Mouse (Mus musculus) hindbrain, postnatal 0 days (tissue): ENCODE data around the gene Fpr1. TPM values are rescaled to one million over a fixed set of nuclear protein-coding genes. Genes with fewer than 3 reads are reported as not detected.
A peak's percentile ranks its signal among the peaks of the same experiment; 100 is the strongest.

Source experiments
- ATAC-seq: fragments of 200-750 bp; cut with Nextera tagmentation; 2 replicates; pipeline ENCODE4 v1.8.0; 2017; ENCODE audit warnings: mild to moderate bottlenecking, moderate TSS enrichment, moderate library complexity
- DNase-seq: peaks from one replicate; pipeline ENCODE4 v3.0.0-alpha.2; 2015; ENCODE audit warnings: low spot score
- H3K27ac ChIP-seq: fragments of 300-500 bp; sonication (generic); 2 replicates; pipeline ENCODE4 v1.5.1; 2014; ENCODE audit warnings: mild to moderate bottlenecking
- H3K27me3 ChIP-seq: fragments of 300-500 bp; sonication (generic); 2 replicates; pipeline ENCODE4 v1.6.1; 2014; ENCODE audit warnings: low read length, mixed read lengths; ENCODE audit not compliant: insufficient read depth
- H3K36me3 ChIP-seq: fragments of 300-500 bp; sonication (generic); 2 replicates; pipeline ENCODE4 v1.6.1; 2014; ENCODE audit warnings: low read length, mixed read lengths; ENCODE audit not compliant: insufficient read depth
- H3K4me1 ChIP-seq: fragments of 300-500 bp; sonication (generic); 2 replicates; pipeline ENCODE4 v1.6.1; 2014; ENCODE audit warnings: antibody characterized with exemption, low read length, mixed read lengths; ENCODE audit not compliant: insufficient read depth
- H3K4me2 ChIP-seq: fragments of 300-500 bp; sonication (generic); 2 replicates; pipeline ENCODE4 v1.6.1; 2014; ENCODE audit warnings: low read depth, mild to moderate bottlenecking, low read length, moderate library complexity, mixed read lengths
- H3K4me3 ChIP-seq: fragments of 300-500 bp; sonication (generic); 2 replicates; pipeline ENCODE4 v1.5.1; 2014; ENCODE audit warnings: low read length
- H3K9ac ChIP-seq: fragments of 300-500 bp; sonication (generic); replicated peaks from 2 replicates; pipeline ENCODE4 v1.6.1; 2014; ENCODE audit warnings: mild to moderate bottlenecking, low read length, moderate library complexity, mixed read lengths
- H3K9me3 ChIP-seq: fragments of 300-500 bp; sonication (generic); 2 replicates; pipeline ENCODE4 v1.6.1; 2016; ENCODE audit warnings: low read length, mixed read lengths
- CTCF ChIP-seq: IDR thresholded peaks from 2 replicates; pipeline ENCODE4 v1.5.1; 2016; ENCODE audit warnings: antibody characterized with exemption, control low read depth, low read depth
- WGBS: fragments of 180-500 bp; shearing (Covaris S2); extraction: QIAGEN DNeasy Blood & Tissue Kit; methylation state at CpG from one replicate; pipeline ENCODE4 v1.1.7; 2014; 5-methylcytosine and 5-hydroxymethylcytosine counted together
- polyA plus RNA-seq: library from polyadenylated mRNA; unstranded; fragments of >200 nt; fragmentation: Nextera tagmentation; extraction: Ambion mirVana; gene quantifications from 2 replicates; pipeline ENCODE4 v1.2.1, GENCODE M21; 2015
- total RNA-seq: library from RNA; depleted of rRNA; stranded (reverse); fragments of >200 nt; gene quantifications from 2 replicates; pipeline ENCODE4 v1.2.3, GENCODE M21; 2014

The Fpr1 gene
- total and polyA plus RNA-seq, 2 experiments from 2014 or later = not detected

GRCm38 (mm10) chr17:17866801-17867469 is 16.8 kb downstream of the Fpr1 start:
- Histone ChIP-seq H3K27me3 (no peaks in the 10 kb centered on the region), H3K9me3 (no peaks in the 10 kb centered on the region), H3K27ac (no peak overlapping the region), H3K4me3 (no peak overlapping the region), H3K4me2 (no peak overlapping the region), H3K9ac (no peak overlapping the region), H3K36me3 (no peaks in the 10 kb centered on the region), H3K4me1 (no peaks in the 10 kb centered on the region)
- TF ChIP-seq CTCF = no peak
- peak; percentile 28 for DNase-seq
- WGBS = 71% methylated on average over 11 of the region's 11 CpGs
- peak; percentile 61 for ATAC-seq

GRCm38 (mm10) chr17:17865168-17865567 is 18.6 kb downstream of the Fpr1 start:
- no peaks in the 10 kb centered on the region for H3K36me3 ChIP-seq
- ATAC-seq = no peak

GRCm38 (mm10) chr17:17862360-17862759 is 21.4 kb downstream of the Fpr1 start:
- Histone ChIP-seq H3K4me3 (no peak overlapping the region), H3K27me3 (no peaks in the 10 kb centered on the region), H3K27ac (no peak overlapping the region), H3K9me3 (no peaks in the 10 kb centered on the region), H3K4me1 (no peaks in the 10 kb centered on the region), H3K4me2 (no peak overlapping the region), H3K9ac (no peak overlapping the region), H3K36me3 (no peaks in the 10 kb centered on the region)
- ATAC-seq (no peak), DNase-seq (no peak)
- 50% methylated on average over 1 of the region's 1 CpGs for WGBS
- no peak for TF ChIP-seq CTCF

More at GRCm38 (mm10) chr17:17865168-17865567, 18.6 kb downstream of the Fpr1 start:
- 47% methylated on average over 2 of the region's 2 CpGs for WGBS
- Histone ChIP-seq H3K4me3 (no peak overlapping the region), H3K9ac (no peak overlapping the region), H3K27me3 (no peaks in the 10 kb centered on the region), H3K27ac (no peak overlapping the region), H3K4me1 (no peaks in the 10 kb centered on the region), H3K4me2 (no peak overlapping the region), H3K9me3 (no peaks in the 10 kb centered on the region)
- no peak for TF ChIP-seq CTCF
- no peak for DNase-seq

- H3K27ac ChIP-seq = no peak overlapping the region
- DNase-seq (no peak), ATAC-seq (no peak)
- no peaks in the 10 kb centered on the region for H3K36me3 ChIP-seq
- H3K4me1 ChIP-seq = no peaks in the 10 kb centered on the region
- TF ChIP-seq CTCF = no peak
- H3K9me3 ChIP-seq = no peaks in the 10 kb centered on the region
- no peak overlapping the region for H3K9ac ChIP-seq
- 93% methylated on average over 3 of the region's 3 CpGs for WGBS
- H3K4me2 ChIP-seq = no peak overlapping the region
- H3K27me3 ChIP-seq = no peaks in the 10 kb centered on the region
- H3K4me3 ChIP-seq = no peak overlapping the region
These were observed 23.6 kb downstream of the Fpr1 start for GRCm38 (mm10) chr17:17860110-17860509.

- H3K4me2 ChIP-seq = no peak overlapping the region
- H3K9ac ChIP-seq = no peak overlapping the region
- no peak overlapping the region for H3K27ac ChIP-seq
- ATAC-seq (no peak), DNase-seq (no peak)
- H3K36me3 ChIP-seq = no peaks in the 10 kb centered on the region
- no peak overlapping the region for H3K4me3 ChIP-seq
- WGBS = 93% methylated on average over 1 of the region's 1 CpGs
- TF ChIP-seq CTCF = no peak
- no peaks in the 10 kb centered on the region for H3K4me1 ChIP-seq
- no peaks in the 10 kb centered on the region for H3K9me3 ChIP-seq
- H3K27me3 ChIP-seq = no peaks in the 10 kb centered on the region
These were observed 26.3 kb downstream of the Fpr1 start for GRCm38 (mm10) chr17:17857446-17857845.

DNA sequence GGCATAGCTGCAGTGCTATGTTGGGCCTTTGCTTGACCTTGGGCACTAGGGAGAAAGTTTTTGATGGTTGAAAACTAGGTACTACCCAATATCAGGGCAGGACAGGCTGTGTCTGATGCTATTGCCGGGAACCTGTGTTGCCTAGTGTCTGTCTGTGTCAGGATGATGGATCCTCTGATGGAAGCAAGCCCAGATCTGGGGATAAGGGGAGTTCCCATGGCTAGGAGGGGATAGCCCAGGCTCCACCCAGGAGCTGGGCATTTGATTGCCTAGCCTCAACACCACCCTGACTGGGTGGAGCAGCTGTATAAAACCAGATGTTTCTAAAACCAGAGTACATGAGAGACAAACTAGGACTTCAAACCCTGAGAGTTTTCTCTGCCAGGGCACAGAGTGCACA is 27.1 kb downstream of the Fpr1 start:
- H3K4me2 ChIP-seq = no peak overlapping the region
- H3K9ac ChIP-seq = no peak overlapping the region
- no peak for DNase-seq
- 69% methylated on average over 1 of the region's 1 CpGs for WGBS
- no peak for TF ChIP-seq CTCF
- H3K9me3 ChIP-seq = no peaks in the 10 kb centered on the region
- ATAC-seq = no peak
- no peak overlapping the region for H3K27ac ChIP-seq
- H3K36me3 ChIP-seq = no peaks in the 10 kb centered on the region
- H3K4me3 ChIP-seq = no peak overlapping the region
- H3K27me3 ChIP-seq = no peaks in the 10 kb centered on the region
- no peaks in the 10 kb centered on the region for H3K4me1 ChIP-seq

GRCm38 (mm10) chr17:17855064-17855838 is 28.5 kb downstream of the Fpr1 start, which contains the start of gene Has1:
TSS of gene Has1 (minus strand) at chr17:17855205.
- no peaks in the 10 kb centered on the region for H3K9me3 ChIP-seq
- 62% methylated on average over 8 of the region's 8 CpGs for WGBS
- ATAC-seq = peak; percentile 8; the same call in 1 of the 2 replicates
- no peak within 1 kb of the TSS for H3K27ac ChIP-seq
- no peaks in the 10 kb centered on the region for H3K27me3 ChIP-seq
- TF ChIP-seq CTCF = no peak
- no peak within 1 kb of the TSS for H3K4me3 ChIP-seq
- DNase-seq = no peak
- no peaks in the 10 kb centered on the region for H3K36me3 ChIP-seq
- H3K9ac ChIP-seq = no peak within 1 kb of the TSS
- no peak within 1 kb of the TSS for H3K4me2 ChIP-seq
- no peaks in the 10 kb centered on the region for H3K4me1 ChIP-seq
